Mouse (Mus musculus) kidney, embryonic 14.5 days (tissue): Measurements from ENCODE around the gene Gm49380. TPM values are rescaled to one million over a fixed set of nuclear protein-coding genes. Genes with fewer than 3 reads are reported as not detected.

Source experiments
- ATAC-seq: fragments of 200-750 bp; cut with Nextera tagmentation; 2 replicates; pipeline ENCODE4 v1.8.0; 2017; ENCODE audit warnings: moderate number of reproducible peaks, mild to moderate bottlenecking, moderate TSS enrichment, moderate library complexity; ENCODE audit not compliant: low FRiP score, low TSS enrichment
- H3K27ac ChIP-seq: fragments of 300-500 bp; sonication (generic); 2 replicates; pipeline ENCODE4 v1.5.1; 2014; ENCODE audit warnings: low read depth, mild to moderate bottlenecking, low read length, moderate library complexity, mixed read lengths
- H3K27me3 ChIP-seq: fragments of 300-500 bp; sonication (generic); 2 replicates; pipeline ENCODE4 v1.6.1; 2014; ENCODE audit warnings: mild to moderate bottlenecking, low read length; ENCODE audit not compliant: control insufficient read depth, insufficient read depth
- H3K36me3 ChIP-seq: fragments of 300-500 bp; sonication (generic); 2 replicates; pipeline ENCODE4 v1.6.1; 2014; ENCODE audit warnings: low read length, mixed read lengths; ENCODE audit not compliant: control insufficient read depth, insufficient read depth
- H3K4me1 ChIP-seq: fragments of 300-500 bp; sonication (generic); 2 replicates; pipeline ENCODE4 v1.6.1; 2014; ENCODE audit warnings: low read length, mixed read lengths; ENCODE audit not compliant: control insufficient read depth, insufficient read depth
- H3K4me2 ChIP-seq: fragments of 300-500 bp; sonication (generic); replicated peaks from 2 replicates; pipeline ENCODE4 v1.6.1; 2014; ENCODE audit warnings: low read depth, mild to moderate bottlenecking, low read length
- H3K4me3 ChIP-seq: fragments of 300-500 bp; sonication (generic); 2 replicates; pipeline ENCODE4 v1.5.1; 2014; ENCODE audit warnings: mild to moderate bottlenecking, low read length
- H3K9ac ChIP-seq: fragments of 300-500 bp; sonication (generic); 2 replicates; pipeline ENCODE4 v1.6.1; 2014; ENCODE audit warnings: low read depth, mild to moderate bottlenecking, low read length, moderate library complexity
- H3K9me3 ChIP-seq: fragments of 300-500 bp; sonication (generic); 2 replicates; pipeline ENCODE4 v1.6.1; 2016; ENCODE audit warnings: low read length; ENCODE audit not compliant: control insufficient read depth
- WGBS: fragments of 180-500 bp; shearing (Covaris S2); extraction: QIAGEN DNeasy Blood & Tissue Kit; methylation state at CpG from one replicate; pipeline ENCODE4 v1.1.7; 2014; 5-methylcytosine and 5-hydroxymethylcytosine counted together
- polyA plus RNA-seq: library from polyadenylated mRNA; unstranded; fragments of >200 nt; fragmentation: Nextera tagmentation; extraction: Ambion mirVana; gene quantifications from 2 replicates; pipeline ENCODE4 v1.2.1, GENCODE M21; 2014

Gm49380 gene
- polyA plus RNA-seq = 0.09 and 0.14 TPM in 2 replicates

DNA sequence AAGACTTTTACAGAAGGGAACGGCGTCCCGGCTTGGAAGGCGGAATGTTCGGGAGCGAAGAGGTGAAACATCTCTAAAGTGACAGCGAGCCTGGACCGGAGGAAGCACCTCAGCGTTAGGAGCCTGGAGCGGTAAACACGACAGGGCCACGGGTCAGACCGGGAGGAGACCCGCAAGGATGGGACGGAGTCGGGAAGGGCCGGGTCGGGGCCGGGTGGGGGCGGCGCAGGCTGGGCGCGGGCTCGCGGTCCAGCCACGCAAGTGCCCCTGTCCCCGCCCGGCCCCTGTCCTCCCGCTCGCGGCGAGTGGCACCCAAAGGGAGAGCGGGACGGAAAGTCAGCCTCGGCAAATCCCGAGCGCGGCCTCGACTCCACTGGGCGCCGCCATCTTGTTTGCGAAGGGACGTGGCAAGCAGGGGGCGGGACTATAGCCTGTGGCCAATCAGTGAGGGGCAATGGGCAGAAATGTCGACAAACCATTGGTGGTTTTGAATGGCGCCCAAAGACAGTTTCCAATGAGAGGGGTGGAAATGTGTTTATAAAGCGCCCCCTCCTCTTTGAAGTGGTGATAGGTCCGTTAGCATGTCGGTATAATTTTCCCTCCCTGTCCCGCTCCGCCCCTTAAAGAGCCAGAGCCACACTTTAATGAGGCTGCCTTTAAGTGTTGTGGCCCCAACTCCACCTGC, at the start of gene Gm49380, which contains the start of gene Rnf26:
Gm49380 (minus strand) TSS at position 396 of the 685 bp plus-strand sequence.
Rnf26 (minus strand) TSS at position 413 of the 685 bp plus-strand sequence.
- WGBS = under 1% methylated on average over 47 of the region's 51 CpGs
- ATAC-seq = peak; percentile 96
- H3K9ac ChIP-seq = peak within 1 kb of the TSS; percentile 84
- no peaks in the 10 kb centered on the region for H3K27me3 ChIP-seq
- peak within 1 kb of the TSS; percentile 42 for H3K4me2 ChIP-seq
- H3K36me3 ChIP-seq = peaks cover 15% of the 10 kb centered on the region
- peaks cover 22% of the 10 kb centered on the region for H3K4me1 ChIP-seq
- H3K4me3 ChIP-seq = peak within 1 kb of the TSS; percentile 85
- H3K9me3 ChIP-seq = no peaks in the 10 kb centered on the region
- H3K27ac ChIP-seq = peak within 1 kb of the TSS; percentile 31; the same call in 1 of the 2 replicates

- ATAC-seq = no peak
These were observed 46.6 kb upstream of the Gm49380 start for GRCm38 (mm10) chr9:44159886-44160285.

GRCm38 (mm10) chr9:44147290-44147689, 34.0 kb upstream of the Gm49380 start:
- H3K27me3 ChIP-seq = no peaks in the 10 kb centered on the region
- no peak overlapping the region for H3K4me2 ChIP-seq
- H3K9me3 ChIP-seq = no peaks in the 10 kb centered on the region
- 63% methylated on average over 3 of the region's 3 CpGs for WGBS
- no peak overlapping the region for H3K4me3 ChIP-seq
- no peak overlapping the region for H3K9ac ChIP-seq
- peaks cover 44% of the 10 kb centered on the region for H3K36me3 ChIP-seq
- H3K4me1 ChIP-seq = 0 out of 2 replicates have a peak, but pooled peaks cover 2% of the 10 kb centered on the region
- ATAC-seq = no peak
- H3K27ac ChIP-seq = no peak overlapping the region

More at GRCm38 (mm10) chr9:44159886-44160285, 46.6 kb upstream of the Gm49380 start:
- Histone ChIP-seq H3K4me2 (no peak overlapping the region), H3K27me3 (no peaks in the 10 kb centered on the region), H3K9ac (no peak overlapping the region), H3K4me1 (no peaks in the 10 kb centered on the region), H3K4me3 (no peak overlapping the region), H3K36me3 (peaks cover 70% of the 10 kb centered on the region), H3K9me3 (no peaks in the 10 kb centered on the region), H3K27ac (no peak overlapping the region)
- 84% methylated on average over 3 of the region's 3 CpGs for WGBS

- H3K4me2 ChIP-seq = no peak overlapping the region
- H3K9me3 ChIP-seq = no peaks in the 10 kb centered on the region
- no peaks in the 10 kb centered on the region for H3K27me3 ChIP-seq
- H3K9ac ChIP-seq = no peak overlapping the region
- H3K4me1 ChIP-seq = 0 out of 2 replicates have a peak, but pooled peaks cover 2% of the 10 kb centered on the region
- ATAC-seq = no peak
- H3K27ac ChIP-seq = no peak overlapping the region
- no peak overlapping the region for H3K4me3 ChIP-seq
- H3K36me3 ChIP-seq = peaks cover 54% of the 10 kb centered on the region
These were observed 31.4 kb upstream of the Gm49380 start for GRCm38 (mm10) chr9:44144718-44145060.

- no peak overlapping the region for H3K9ac ChIP-seq
- H3K4me2 ChIP-seq = no peak overlapping the region
- H3K27ac ChIP-seq = no peak overlapping the region
- H3K9me3 ChIP-seq = no peaks in the 10 kb centered on the region
- ATAC-seq = peak; percentile 71
- H3K4me1 ChIP-seq = 0 out of 2 replicates have a peak, but pooled peaks cover 2% of the 10 kb centered on the region
- no peak overlapping the region for H3K4me3 ChIP-seq
- H3K36me3 ChIP-seq = peaks cover 57% of the 10 kb centered on the region
- 31% methylated on average over 7 of the region's 8 CpGs for WGBS
- H3K27me3 ChIP-seq = no peaks in the 10 kb centered on the region
These were observed 30.9 kb upstream of the Gm49380 start for GRCm38 (mm10) chr9:44144023-44144717.

DNA sequence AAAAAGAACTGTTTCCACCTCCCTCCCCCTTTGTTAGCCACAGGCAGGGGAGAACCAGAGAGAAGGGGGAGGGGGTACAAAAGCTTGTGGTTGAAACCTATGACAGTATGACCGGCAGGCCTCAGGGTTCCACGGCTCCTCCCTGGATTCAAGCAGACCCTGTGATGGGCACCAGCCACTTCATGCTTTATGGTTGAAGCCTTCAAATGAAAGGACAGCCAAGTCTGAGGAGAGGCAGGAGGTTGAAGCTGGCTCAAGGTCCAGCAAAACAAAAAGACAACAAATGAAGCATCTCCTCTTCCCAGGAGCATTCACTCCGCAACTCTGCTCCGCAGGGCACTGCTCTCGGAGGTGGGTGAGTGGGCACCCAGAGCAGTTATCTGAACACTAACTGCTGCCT, 30.1 kb upstream of the Gm49380 start:
- no peak overlapping the region for H3K9ac ChIP-seq
- 77% methylated on average over 5 of the region's 5 CpGs for WGBS
- no peak overlapping the region for H3K4me3 ChIP-seq
- no peaks in the 10 kb centered on the region for H3K27me3 ChIP-seq
- H3K27ac ChIP-seq = no peak overlapping the region
- H3K4me2 ChIP-seq = no peak overlapping the region
- H3K36me3 ChIP-seq = peaks cover 53% of the 10 kb centered on the region
- H3K4me1 ChIP-seq = 0 out of 2 replicates have a peak, but pooled peaks cover 2% of the 10 kb centered on the region
- H3K9me3 ChIP-seq = no peaks in the 10 kb centered on the region
- no peak for ATAC-seq

GRCm38 (mm10) chr9:44141951-44142350, 28.7 kb upstream of the Gm49380 start:
- 67% methylated on average over 5 of the region's 5 CpGs for WGBS
- no peak for ATAC-seq
- Histone ChIP-seq H3K4me3 (no peak overlapping the region), H3K9me3 (no peaks in the 10 kb centered on the region), H3K36me3 (peaks cover 46% of the 10 kb centered on the region), H3K9ac (no peak overlapping the region), H3K27me3 (no peaks in the 10 kb centered on the region), H3K4me1 (0 out of 2 replicates have a peak, but pooled peaks cover 2% of the 10 kb centered on the region), H3K4me2 (no peak overlapping the region), H3K27ac (no peak overlapping the region)

DNA sequence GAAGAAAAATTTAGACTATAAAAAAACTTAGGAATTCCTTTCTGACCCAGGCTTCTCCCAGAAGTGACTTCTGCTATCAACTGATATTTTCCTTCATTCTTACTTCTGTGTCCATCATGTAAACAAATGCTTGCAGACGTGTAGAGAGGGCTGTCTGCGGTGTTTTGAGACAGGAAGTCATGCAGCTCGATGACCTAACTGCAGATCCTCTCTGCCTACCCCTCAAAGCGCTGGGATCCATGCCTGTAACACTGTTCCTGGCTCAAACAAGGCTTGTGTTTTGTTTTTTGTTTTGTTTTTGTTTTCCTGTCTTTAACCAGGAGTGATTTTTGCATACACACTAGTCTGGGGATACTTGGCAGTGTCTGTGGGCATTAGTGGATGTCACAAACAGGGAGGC, 24.5 kb upstream of the Gm49380 start:
- Histone ChIP-seq H3K9me3 (no peaks in the 10 kb centered on the region), H3K4me3 (no peak overlapping the region), H3K27ac (no peak overlapping the region), H3K4me1 (peaks cover 18% of the 10 kb centered on the region; the same call in 1 of the 2 replicates), H3K4me2 (no peak overlapping the region), H3K27me3 (no peaks in the 10 kb centered on the region), H3K9ac (no peak overlapping the region), H3K36me3 (peaks cover 32% of the 10 kb centered on the region)
- 59% methylated on average over 4 of the region's 4 CpGs for WGBS
- no peak for ATAC-seq
